In genomic region chr7:99537183-99537756, GRCm38 (mm10) we compare ENCODE assay signal across 9 mouse cellular contexts. TPM values are rescaled to one million over a fixed set of nuclear protein-coding genes. Genes with fewer than 3 reads are reported as not detected.
DNase-seq lines count a peak whose midpoint lies in the region; ATAC-seq lines count a peak whose summit lies in the region.
"Had no signal": no experiment of that assay in that cellular context is flagged by ENCODE, and none has a peak within 500 bp of the region (broad histone marks: within the 10 kb centered on the region; RNA-seq: fewer than 3 reads in every experiment).

No protein-coding gene starts in this region.

- peaks cover 24% of the 10 kb centered on the region for H3K27me3 ChIP-seq in midbrain, embryonic 10.5 days (ENCODE audit: low read depth, poor library complexity, severe bottlenecking)
- no peaks in the 10 kb centered on the region for H3K27me3 ChIP-seq in midbrain, embryonic 11.5 days (ENCODE audit: control insufficient read depth, insufficient read depth, low read length)
- H3K27me3 ChIP-seq in limb, embryonic 15.5 days = no peaks in the 10 kb centered on the region
- no peaks in the 10 kb centered on the region for H3K27me3 ChIP-seq in stomach, embryonic 16.5 days (ENCODE audit: control insufficient read depth, insufficient read depth, low read length)

- ATAC-seq in midbrain, embryonic 11.5 days (ENCODE audit: low FRiP score) = no peak
- no peak for ATAC-seq in limb, embryonic 15.5 days (ENCODE audit: insufficient number of reproducible peaks, low FRiP score, low TSS enrichment, low read depth)
- ATAC-seq in stomach, embryonic 16.5 days (ENCODE audit: insufficient read depth, low FRiP score) = no peak

- peaks cover 80% of the 10 kb centered on the region for H3K4me1 ChIP-seq in midbrain, embryonic 10.5 days
- H3K4me1 ChIP-seq in midbrain, embryonic 11.5 days (ENCODE audit: control insufficient read depth, insufficient read depth, low read length) = peaks cover 28% of the 10 kb centered on the region
- H3K4me1 ChIP-seq in limb, embryonic 15.5 days = peaks cover 63% of the 10 kb centered on the region
- H3K4me1 ChIP-seq in stomach, embryonic 16.5 days (ENCODE audit: control insufficient read depth, insufficient read depth, low read length) = peaks cover 52% of the 10 kb centered on the region

- DNase-seq in adrenal gland, postnatal 14 days = peak; percentile 56
- DNase-seq in adrenal gland, postnatal 4 days (ENCODE audit: low spot score in 2 of 2) = no peak
- DNase-seq in midbrain, embryonic 10.5 days (ENCODE audit: low spot score) = no peak
- DNase-seq in midbrain, embryonic 11.5 days (ENCODE audit: low spot score, missing footprints) = no peak
- DNase-seq in frontal cortex, postnatal 25 days (ENCODE audit: low spot score in 2 of 2) = no peak
- DNase-seq in cerebellum, adult 9-11 months = no peak
- DNase-seq: cerebellum, postnatal 25 days had no signal

- peak overlapping the region; percentile 42; the same call in 1 of the 2 replicates for H3K27ac ChIP-seq in midbrain, embryonic 10.5 days (replicated peaks)
- no peak overlapping the region for H3K27ac ChIP-seq in midbrain, embryonic 11.5 days (ENCODE audit: low read depth, low read length)
- no peak overlapping the region for H3K27ac ChIP-seq in limb, embryonic 15.5 days
- H3K27ac ChIP-seq in stomach, embryonic 16.5 days (ENCODE audit: low read length) = no peak overlapping the region

- H3K9me3 ChIP-seq in midbrain, embryonic 10.5 days (replicated peaks) = no peaks in the 10 kb centered on the region
- no peaks in the 10 kb centered on the region for H3K9me3 ChIP-seq in midbrain, embryonic 11.5 days (ENCODE audit: control insufficient read depth, low read length)
- no peaks in the 10 kb centered on the region for H3K9me3 ChIP-seq in limb, embryonic 15.5 days
- no peaks in the 10 kb centered on the region for H3K9me3 ChIP-seq in stomach, embryonic 16.5 days (replicated peaks; ENCODE audit: control insufficient read depth, low read length)

- 33% methylated on average over 5 of the region's 5 CpGs for WGBS in midbrain, embryonic 10.5 days
- 36% methylated on average over 5 of the region's 5 CpGs for WGBS in midbrain, embryonic 11.5 days
- WGBS in limb, embryonic 15.5 days = 67% methylated on average over 5 of the region's 5 CpGs
- WGBS in stomach, embryonic 16.5 days = 55% methylated on average over 5 of the region's 5 CpGs

- peak overlapping the region; percentile 80 for H3K4me3 ChIP-seq in midbrain, embryonic 10.5 days
- H3K4me3 ChIP-seq in midbrain, embryonic 11.5 days (ENCODE audit: low read depth, low read length) = no peak overlapping the region
- 0 out of 2 replicates have a peak overlapping the region, but pooled peaks have one; percentile 4 for H3K4me3 ChIP-seq in limb, embryonic 15.5 days
- no peak overlapping the region for H3K4me3 ChIP-seq in stomach, embryonic 16.5 days (replicated peaks; ENCODE audit: low read length)

- H3K36me3 ChIP-seq in midbrain, embryonic 10.5 days = no peaks in the 10 kb centered on the region
- H3K36me3 ChIP-seq in midbrain, embryonic 11.5 days (ENCODE audit: control insufficient read depth, insufficient read depth, low read length) = no peaks in the 10 kb centered on the region
- no peaks in the 10 kb centered on the region for H3K36me3 ChIP-seq in limb, embryonic 15.5 days
- H3K36me3 ChIP-seq in stomach, embryonic 16.5 days (ENCODE audit: control insufficient read depth, insufficient read depth, low read length) = no peaks in the 10 kb centered on the region

- H3K4me2 ChIP-seq in midbrain, embryonic 11.5 days = no peak overlapping the region; the same call in 1 of the 2 replicates
- H3K4me2 ChIP-seq in limb, embryonic 15.5 days = no peak overlapping the region
- H3K4me2 ChIP-seq in stomach, embryonic 16.5 days (ENCODE audit: low read depth, low read length) = peak overlapping the region; percentile 91

- H3K9ac ChIP-seq in midbrain, embryonic 11.5 days (ENCODE audit: low read length) = no peak overlapping the region
- H3K9ac ChIP-seq in limb, embryonic 15.5 days = no peak overlapping the region
- peak overlapping the region; percentile 56; the same call in 1 of the 2 replicates for H3K9ac ChIP-seq in stomach, embryonic 16.5 days (ENCODE audit: low read length)

RNA-seq across cellular contexts. Expression of gene Arrb1, which starts 2.0 kb away (rescaled TPM):
- 48.9 and 57.9 TPM in 2 replicates for total RNA-seq in adrenal gland, postnatal 14 days (2021)
- 10 to 100 TPM; 74.9 to 76.9 TPM for total RNA-seq in adrenal gland, postnatal 4 days (2021)
- polyA plus RNA-seq in midbrain, embryonic 10.5 days (2016; fragmentation: Nextera tagmentation; extraction: Ambion mirVana) = 9.8 and 10.1 TPM in 2 replicates
- polyA plus RNA-seq in midbrain, embryonic 11.5 days (2014; fragmentation: Nextera tagmentation; extraction: Ambion mirVana) = 4.1 and 4.6 TPM in 2 replicates
- polyA plus RNA-seq in limb, embryonic 15.5 days (2015; fragmentation: Nextera tagmentation; extraction: Ambion mirVana) = 5.8 and 7.4 TPM in 2 replicates
- polyA plus RNA-seq in stomach, embryonic 16.5 days (2015; fragmentation: Nextera tagmentation; extraction: Ambion mirVana) = 12.6 and 13.6 TPM in 2 replicates

RNA-seq across cellular contexts. Expression of gene Rps3, which starts 53.7 kb away (rescaled TPM):
- total RNA-seq in adrenal gland, postnatal 14 days (2021) = 563 and 690 TPM in 2 replicates
- total RNA-seq in adrenal gland, postnatal 4 days (2021) = 100 to 1,000 TPM; 720 TPM
- polyA plus RNA-seq in midbrain, embryonic 10.5 days (2016; fragmentation: Nextera tagmentation; extraction: Ambion mirVana) = 681 and 788 TPM in 2 replicates
- polyA plus RNA-seq in midbrain, embryonic 11.5 days (2014; fragmentation: Nextera tagmentation; extraction: Ambion mirVana) = 716 and 724 TPM in 2 replicates
- 658 and 763 TPM in 2 replicates for polyA plus RNA-seq in limb, embryonic 15.5 days (2015; fragmentation: Nextera tagmentation; extraction: Ambion mirVana)
- polyA plus RNA-seq in stomach, embryonic 16.5 days (2015; fragmentation: Nextera tagmentation; extraction: Ambion mirVana) = 699 and 743 TPM in 2 replicates

Comparison
In these comparisons a context has a peak if more than half of its experiments do, and no peak if none do; other contexts are left out.
1. H3K4me3 ChIP-seq: peak in midbrain, embryonic 10.5 days (single experiment) and limb, embryonic 15.5 days (single experiment); none in midbrain, embryonic 11.5 days (single experiment) and stomach, embryonic 16.5 days (single experiment).